Mouse (Mus musculus) forebrain, embryonic 14.5 days (tissue): ENCODE measurements at regions not wholly inside any gene's neighbourhood (a gene's known extent, or its start where the extent isn't known, plus 50 kb on each side); places are given as distances from the start of the nearest gene placed in this dataset.
"Not testable (repeated sequence)": the region's sequence is repeated elsewhere in the genome, so short reads cannot be mapped to it uniquely, and the experiment has no call there.

ENCODE experiments used
- ATAC-seq: fragments of 200-750 bp; cut with Nextera tagmentation; 2 replicates; pipeline ENCODE4 v1.8.0; 2017; ENCODE audit warnings: mild to moderate bottlenecking, moderate library complexity
- DNase-seq: peaks from one replicate; pipeline ENCODE4 v3.0.0-alpha.2; 2015; ENCODE audit warnings: low spot score
- H3K27ac ChIP-seq: fragments of 300-500 bp; sonication (generic); 2 replicates; pipeline ENCODE4 v1.5.1; 2014; ENCODE audit warnings: low read depth, mild to moderate bottlenecking, control low read depth, low read length, moderate library complexity
- H3K27me3 ChIP-seq: fragments of 300-500 bp; sonication (generic); replicated peaks from 2 replicates; pipeline ENCODE4 v1.6.1; 2014; ENCODE audit warnings: low read length, control low read depth, mixed read lengths; ENCODE audit not compliant: control insufficient read depth, insufficient read depth
- H3K36me3 ChIP-seq: fragments of 300-500 bp; sonication (generic); 2 replicates; pipeline ENCODE4 v1.6.1; 2014; ENCODE audit warnings: low read length, control low read depth; ENCODE audit not compliant: control insufficient read depth, insufficient read depth
- H3K4me1 ChIP-seq: fragments of 300-500 bp; sonication (generic); 2 replicates; pipeline ENCODE4 v1.6.1; 2014; ENCODE audit warnings: antibody characterized with exemption, low read length, control low read depth; ENCODE audit not compliant: control insufficient read depth, insufficient read depth
- H3K4me2 ChIP-seq: fragments of 300-500 bp; sonication (generic); 2 replicates; pipeline ENCODE4 v1.6.1; 2014; ENCODE audit warnings: mild to moderate bottlenecking, control low read depth, low read length
- H3K4me3 ChIP-seq: fragments of 300-500 bp; sonication (generic); 2 replicates; pipeline ENCODE4 v1.5.1; 2014; ENCODE audit warnings: low read depth, low read length, control low read depth
- H3K9ac ChIP-seq: fragments of 300-500 bp; sonication (generic); 2 replicates; pipeline ENCODE4 v1.6.1; 2014; ENCODE audit warnings: mild to moderate bottlenecking, low read length, control low read depth, moderate library complexity
- H3K9me3 ChIP-seq: fragments of 300-500 bp; sonication (generic); replicated peaks from 2 replicates; pipeline ENCODE4 v1.6.1; 2016; ENCODE audit warnings: low read length, control low read depth, mixed read lengths; ENCODE audit not compliant: control insufficient read depth
- WGBS: fragments of 180-500 bp; shearing (Covaris S2); extraction: QIAGEN DNeasy Blood & Tissue Kit; methylation state at CpG from one replicate; pipeline ENCODE4 v1.1.7; 2014; 5-methylcytosine and 5-hydroxymethylcytosine counted together

DNA sequence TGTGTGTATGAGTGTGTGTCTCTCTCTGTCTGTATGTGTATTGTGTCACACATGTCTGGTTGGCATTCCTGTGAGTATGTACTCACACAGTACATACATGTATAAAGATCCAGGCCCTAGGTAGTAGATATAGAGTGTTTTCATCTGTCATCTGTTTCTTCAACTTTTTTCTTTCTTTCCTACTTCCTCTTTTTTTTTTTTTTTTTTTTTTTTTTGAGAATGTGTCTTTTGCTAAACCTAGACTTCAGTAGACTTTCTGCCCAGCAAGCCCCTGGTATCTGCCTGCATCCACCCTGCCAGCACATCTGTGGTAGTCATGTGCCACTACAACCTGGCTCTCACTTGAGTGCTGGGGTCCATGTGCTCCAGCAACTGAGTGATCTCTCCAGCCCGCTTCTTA lies 1073.3 kb downstream of the Diaph3 start:
- no peak for ATAC-seq
- DNase-seq, result no peak
- Histone ChIP-seq H3K4me3 (no peak overlapping the region), H3K36me3 (no peaks in the 10 kb centered on the region), H3K27me3 (no peaks in the 10 kb centered on the region), H3K4me1 (0 out of 2 replicates have a peak, but pooled peaks cover 3% of the 10 kb centered on the region), H3K9me3 (no peaks in the 10 kb centered on the region), H3K27ac (no peak overlapping the region), H3K9ac (no peak overlapping the region), H3K4me2 (no peak overlapping the region)
- WGBS, result 80% methylated on average over 1 of the region's 1 CpGs

DNA sequence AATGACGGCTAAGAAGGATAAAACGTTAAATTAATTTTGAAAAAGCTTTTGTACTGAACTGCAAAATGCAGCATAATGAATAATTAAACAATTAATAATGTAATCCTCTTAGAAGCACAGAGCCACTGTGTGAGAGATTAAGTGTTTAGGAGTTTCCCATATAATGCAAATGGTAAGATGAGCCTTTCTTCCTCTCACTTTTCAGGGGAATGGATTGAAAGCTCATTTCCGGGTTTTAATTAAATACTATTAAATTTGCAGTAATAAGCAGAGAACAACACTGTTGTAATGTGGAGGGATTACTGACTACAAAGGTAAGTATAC lies 1077.5 kb downstream of the Diaph3 start:
- no peaks in the 10 kb centered on the region for H3K27me3 ChIP-seq
- H3K9ac ChIP-seq, result no peak overlapping the region
- H3K27ac ChIP-seq, result no peak overlapping the region
- no peak overlapping the region for H3K4me2 ChIP-seq
- H3K9me3 ChIP-seq, result no peaks in the 10 kb centered on the region
- no peak overlapping the region for H3K4me3 ChIP-seq
- DNase-seq, result no peak
- WGBS, result 9% methylated on average over 3 of the region's 3 CpGs
- H3K4me1 ChIP-seq, result 0 out of 2 replicates have a peak, but pooled peaks cover 3% of the 10 kb centered on the region
- H3K36me3 ChIP-seq, result no peaks in the 10 kb centered on the region
- ATAC-seq, result 0 out of 2 replicates have a peak, but pooled peaks have one; percentile 25

- peak; percentile 80 for ATAC-seq
- H3K27ac ChIP-seq, result no peak overlapping the region
Measured at GRCm38 (mm10) chr14:86062885-86063619, 1078.0 kb downstream of the Diaph3 start.

GRCm38 (mm10) chr14:86056991-86057390 lies 1084.0 kb downstream of the Diaph3 start:
- H3K4me2 ChIP-seq, result no peak overlapping the region
- 59% methylated on average over 4 of the region's 4 CpGs for WGBS
- no peak overlapping the region for H3K27ac ChIP-seq
- DNase-seq (peak; percentile 73), ATAC-seq (peak; percentile 67; the same call in 1 of the 2 replicates)
- no peaks in the 10 kb centered on the region for H3K9me3 ChIP-seq
- H3K4me1 ChIP-seq, result no peaks in the 10 kb centered on the region
- H3K4me3 ChIP-seq, result no peak overlapping the region
- H3K27me3 ChIP-seq, result no peaks in the 10 kb centered on the region
- no peaks in the 10 kb centered on the region for H3K36me3 ChIP-seq
- H3K9ac ChIP-seq, result no peak overlapping the region

More at GRCm38 (mm10) chr14:86062885-86063619, 1078.0 kb downstream of the Diaph3 start:
- 0 out of 2 replicates have a peak overlapping the region, but pooled peaks have one; percentile 14 for H3K4me2 ChIP-seq
- H3K4me3 ChIP-seq, result no peak overlapping the region
- DNase-seq, result peak; percentile 78
- H3K27me3 ChIP-seq, result no peaks in the 10 kb centered on the region
- WGBS, result 23% methylated on average over 11 of the region's 11 CpGs
- H3K36me3 ChIP-seq, result no peaks in the 10 kb centered on the region
- 0 out of 2 replicates have a peak, but pooled peaks cover 3% of the 10 kb centered on the region for H3K4me1 ChIP-seq
- H3K9me3 ChIP-seq, result no peaks in the 10 kb centered on the region
- no peak overlapping the region for H3K9ac ChIP-seq

DNA sequence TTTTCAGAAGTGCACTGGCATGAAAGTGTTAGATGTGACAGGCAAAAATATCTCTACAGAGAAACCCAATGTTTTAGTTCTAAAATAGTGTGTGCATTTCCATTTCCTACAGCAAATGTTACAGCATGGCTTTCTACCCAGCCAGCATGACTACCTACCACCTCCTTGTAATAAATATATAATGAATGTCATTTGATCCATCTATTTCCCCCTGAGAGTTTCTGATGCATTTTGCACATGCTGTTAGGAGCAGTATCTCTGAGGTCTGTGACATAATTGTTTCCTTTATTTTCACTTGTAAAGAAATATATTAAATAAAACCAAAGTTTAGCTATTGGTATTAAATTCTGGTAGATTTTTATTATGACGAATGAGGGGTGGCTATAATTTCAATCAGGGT lies 1086.4 kb downstream of the Diaph3 start:
- no peak overlapping the region for H3K9ac ChIP-seq
- no peak overlapping the region for H3K27ac ChIP-seq
- H3K9me3 ChIP-seq, result no peaks in the 10 kb centered on the region
- H3K27me3 ChIP-seq, result no peaks in the 10 kb centered on the region
- H3K4me2 ChIP-seq, result no peak overlapping the region
- WGBS, result 100% methylated on average over 1 of the region's 1 CpGs
- H3K4me1 ChIP-seq, result no peaks in the 10 kb centered on the region
- H3K4me3 ChIP-seq, result no peak overlapping the region
- DNase-seq (no peak), ATAC-seq (no peak)
- no peaks in the 10 kb centered on the region for H3K36me3 ChIP-seq

DNA sequence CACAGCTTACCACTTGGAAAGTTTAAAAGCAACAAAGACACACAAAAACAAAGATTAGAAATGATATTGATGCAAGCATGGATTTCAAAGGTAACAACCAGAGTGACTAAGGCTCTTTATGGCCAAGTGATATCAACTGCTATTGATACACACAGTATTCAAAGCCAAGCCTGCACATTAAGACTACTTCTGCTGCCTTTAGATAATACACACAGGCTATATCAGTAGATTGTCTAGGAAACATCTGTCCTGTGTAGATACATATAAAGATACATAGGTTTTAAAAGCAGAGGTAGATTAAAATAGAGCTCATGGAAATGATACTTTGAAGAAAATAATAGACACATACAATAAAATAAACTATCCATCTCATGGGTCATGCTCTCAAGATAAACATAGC lies 1111.6 kb downstream of the Diaph3 start:
- Histone ChIP-seq H3K9ac (no peak overlapping the region), H3K4me3 (no peak overlapping the region), H3K27me3 (no peaks in the 10 kb centered on the region), H3K9me3 (no peaks in the 10 kb centered on the region), H3K36me3 (no peaks in the 10 kb centered on the region), H3K4me2 (no peak overlapping the region), H3K4me1 (no peaks in the 10 kb centered on the region), H3K27ac (no peak overlapping the region)
- no peak for ATAC-seq
- no peak for DNase-seq

DNA sequence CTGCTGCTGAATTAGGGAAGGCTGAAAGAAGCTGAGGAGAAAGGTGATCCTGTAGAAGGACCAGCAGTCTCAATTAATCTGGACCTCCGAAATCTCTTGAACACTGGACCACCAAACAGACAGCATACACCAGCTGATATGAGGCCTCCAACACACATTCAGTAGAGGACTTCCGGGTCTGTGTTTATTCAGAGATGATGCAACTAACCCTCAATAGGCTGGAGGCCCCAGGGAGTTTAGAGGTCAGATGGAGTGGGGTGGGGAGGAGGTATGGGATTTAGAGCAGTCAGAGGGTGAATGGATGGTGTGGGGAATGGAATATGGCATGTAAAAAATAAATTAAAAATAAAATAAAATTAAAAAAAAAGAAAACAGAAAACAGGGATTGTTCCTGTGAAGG lies 1123.4 kb downstream of the Diaph3 start:
- not testable (repeated sequence) for H3K4me3 ChIP-seq, H3K36me3 ChIP-seq, H3K9ac ChIP-seq, H3K27me3 ChIP-seq, DNase-seq, H3K4me1 ChIP-seq, H3K27ac ChIP-seq, H3K9me3 ChIP-seq, ATAC-seq, H3K4me2 ChIP-seq
- 95% methylated on average over 2 of the region's 2 CpGs for WGBS
